Mouse (Mus musculus): ENCODE measurements around the gene Wrap73. TPM values are rescaled to one million over a fixed set of nuclear protein-coding genes. Genes with fewer than 3 reads are reported as not detected.
A peak's percentile ranks its signal among the peaks of the same experiment; 100 is the strongest.

Wrap73 gene
- polyA plus RNA-seq, 1 experiment = 18.7 TPM

- TF ChIP-seq POLR2A (IDR thresholded peaks at IDR 0.05; ENCODE audit: low read depth, low read length) (no peak), CTCF (conservative IDR thresholded peaks at IDR 0.05; ENCODE audit: insufficient read depth, insufficient read length, low read depth, low read length) (no peak)
- Histone ChIP-seq H3K27ac (ENCODE audit: insufficient read depth, low read depth, low read length) (no peak overlapping the region), H3K27me3 (replicated peaks; ENCODE audit: control insufficient read depth, insufficient read depth, low read length) (peaks cover 13% of the 10 kb centered on the region), H3K4me3 (ENCODE audit: insufficient read depth, low read depth, low read length) (peak overlapping the region; percentile 34), H3K36me3 (ENCODE audit: control insufficient read depth, insufficient read depth, low read length) (no peaks in the 10 kb centered on the region), H3K4me1 (ENCODE audit: control insufficient read depth, insufficient read depth, low read length) (peaks cover 6% of the 10 kb centered on the region; the same call in 1 of the 2 replicates)
- DNase-seq = peak; percentile 15
- under 1% methylated on average over 50 of the region's 59 CpGs for WGBS
These were observed 2.4 kb upstream of the Wrap73 start for GRCm38 (mm10) chr4:154139671-154140181.

GRCm38 (mm10) chr4:154140182-154140212 lies 2.2 kb upstream of the Wrap73 start, which contains the start of gene Trp73:
Gene Trp73, minus strand, starts transcription at chr4:154140208.
- Histone ChIP-seq H3K27ac (ENCODE audit: insufficient read depth, low read depth, low read length) (no peak within 1 kb of the TSS), H3K27me3 (replicated peaks; ENCODE audit: control insufficient read depth, insufficient read depth, low read length) (peaks cover 13% of the 10 kb centered on the region), H3K4me3 (ENCODE audit: insufficient read depth, low read depth, low read length) (peak within 1 kb of the TSS; percentile 34), H3K4me1 (ENCODE audit: control insufficient read depth, insufficient read depth, low read length) (peaks cover 6% of the 10 kb centered on the region; the same call in 1 of the 2 replicates), H3K36me3 (ENCODE audit: control insufficient read depth, insufficient read depth, low read length) (no peaks in the 10 kb centered on the region)
- TF ChIP-seq POLR2A (IDR thresholded peaks at IDR 0.05; ENCODE audit: low read depth, low read length) = no peak
- no peak for TF ChIP-seq CTCF (conservative IDR thresholded peaks at IDR 0.05; ENCODE audit: insufficient read depth, insufficient read length, low read depth, low read length)
- no peak for DNase-seq
- 0% methylated on average over 4 of the region's 4 CpGs for WGBS

- peak overlapping the region; percentile 34; the same call in 1 of the 2 replicates for H3K4me3 ChIP-seq (ENCODE audit: insufficient read depth, low read depth, low read length)
- no peaks in the 10 kb centered on the region for H3K36me3 ChIP-seq (ENCODE audit: control insufficient read depth, insufficient read depth, low read length)
- H3K27me3 ChIP-seq (replicated peaks; ENCODE audit: control insufficient read depth, insufficient read depth, low read length) = peaks cover 13% of the 10 kb centered on the region
- DNase-seq = no peak
- TF ChIP-seq POLR2A (IDR thresholded peaks at IDR 0.05; ENCODE audit: low read depth, low read length) = no peak
- TF ChIP-seq CTCF (conservative IDR thresholded peaks at IDR 0.05; ENCODE audit: insufficient read depth, insufficient read length, low read depth, low read length) = no peak
- peaks cover 6% of the 10 kb centered on the region; the same call in 1 of the 2 replicates for H3K4me1 ChIP-seq (ENCODE audit: control insufficient read depth, insufficient read depth, low read length)
- H3K27ac ChIP-seq (ENCODE audit: insufficient read depth, low read depth, low read length) = no peak overlapping the region
- 3% methylated on average over 46 of the region's 46 CpGs for WGBS
These were observed 1.8 kb upstream of the Wrap73 start for GRCm38 (mm10) chr4:154140213-154141008.

GRCm38 (mm10) chr4:154141009-154141867 lies 934 bp upstream of the Wrap73 start:
- Histone ChIP-seq H3K36me3 (ENCODE audit: control insufficient read depth, insufficient read depth, low read length) (no peaks in the 10 kb centered on the region), H3K4me3 (ENCODE audit: insufficient read depth, low read depth, low read length) (peak overlapping the region; percentile 34; the same call in 1 of the 2 replicates), H3K27me3 (replicated peaks; ENCODE audit: control insufficient read depth, insufficient read depth, low read length) (peaks cover 13% of the 10 kb centered on the region), H3K4me1 (ENCODE audit: control insufficient read depth, insufficient read depth, low read length) (peaks cover 6% of the 10 kb centered on the region; the same call in 1 of the 2 replicates), H3K27ac (ENCODE audit: insufficient read depth, low read depth, low read length) (no peak overlapping the region)
- DNase-seq = peak; percentile 14
- no peak for TF ChIP-seq POLR2A (IDR thresholded peaks at IDR 0.05; ENCODE audit: low read depth, low read length)
- TF ChIP-seq CTCF (conservative IDR thresholded peaks at IDR 0.05; ENCODE audit: insufficient read depth, insufficient read length, low read depth, low read length) = no peak
- 3% methylated on average over 42 of the region's 42 CpGs for WGBS

- Histone ChIP-seq H3K27ac (ENCODE audit: insufficient read depth, low read depth, low read length) (no peak overlapping the region), H3K27me3 (replicated peaks; ENCODE audit: control insufficient read depth, insufficient read depth, low read length) (peaks cover 8% of the 10 kb centered on the region), H3K4me1 (ENCODE audit: control insufficient read depth, insufficient read depth, low read length) (peaks cover 6% of the 10 kb centered on the region; the same call in 1 of the 2 replicates), H3K36me3 (ENCODE audit: control insufficient read depth, insufficient read depth, low read length) (no peaks in the 10 kb centered on the region), H3K4me3 (ENCODE audit: insufficient read depth, low read depth, low read length) (no peak overlapping the region)
- DNase-seq = no peak
- TF ChIP-seq CTCF (conservative IDR thresholded peaks at IDR 0.05; ENCODE audit: insufficient read depth, insufficient read length, low read depth, low read length) (no peak), POLR2A (IDR thresholded peaks at IDR 0.05; ENCODE audit: low read depth, low read length) (no peak)
- WGBS = 87% methylated on average over 3 of the region's 3 CpGs
These were observed 2.5 kb downstream of the Wrap73 start for GRCm38 (mm10) chr4:154144712-154145111.

GRCm38 (mm10) chr4:154146342-154146741 lies 4.2 kb downstream of the Wrap73 start:
- 73% methylated on average over 10 of the region's 10 CpGs for WGBS
- H3K4me3 ChIP-seq (ENCODE audit: insufficient read depth, low read depth, low read length) = no peak overlapping the region
- H3K4me1 ChIP-seq (ENCODE audit: control insufficient read depth, insufficient read depth, low read length) = peaks cover 6% of the 10 kb centered on the region; the same call in 1 of the 2 replicates
- no peak for TF ChIP-seq POLR2A (IDR thresholded peaks at IDR 0.05; ENCODE audit: low read depth, low read length)
- TF ChIP-seq CTCF (conservative IDR thresholded peaks at IDR 0.05; ENCODE audit: insufficient read depth, insufficient read length, low read depth, low read length) = no peak
- H3K36me3 ChIP-seq (ENCODE audit: control insufficient read depth, insufficient read depth, low read length) = no peaks in the 10 kb centered on the region
- no peaks in the 10 kb centered on the region for H3K27me3 ChIP-seq (replicated peaks; ENCODE audit: control insufficient read depth, insufficient read depth, low read length)
- DNase-seq = no peak
- H3K27ac ChIP-seq (ENCODE audit: insufficient read depth, low read depth, low read length) = no peak overlapping the region

GRCm38 (mm10) chr4:154154104-154154503 lies 11.9 kb downstream of the Wrap73 start:
- TF ChIP-seq POLR2A (IDR thresholded peaks at IDR 0.05; ENCODE audit: low read depth, low read length) (no peak), CTCF (conservative IDR thresholded peaks at IDR 0.05; ENCODE audit: insufficient read depth, insufficient read length, low read depth, low read length) (no peak)
- no peak overlapping the region for H3K27ac ChIP-seq (ENCODE audit: insufficient read depth, low read depth, low read length)
- 77% methylated on average over 11 of the region's 11 CpGs for WGBS
- H3K4me1 ChIP-seq (ENCODE audit: control insufficient read depth, insufficient read depth, low read length) = no peaks in the 10 kb centered on the region; the same call in 1 of the 2 replicates
- H3K4me3 ChIP-seq (ENCODE audit: insufficient read depth, low read depth, low read length) = no peak overlapping the region
- no peaks in the 10 kb centered on the region for H3K36me3 ChIP-seq (ENCODE audit: control insufficient read depth, insufficient read depth, low read length)
- H3K27me3 ChIP-seq (replicated peaks; ENCODE audit: control insufficient read depth, insufficient read depth, low read length) = no peaks in the 10 kb centered on the region
- no peak for DNase-seq
